Mouse (Mus musculus) bone marrow macrophage, adult 2 months (primary cell): ENCODE measurements at regions not wholly inside any gene's neighbourhood (a gene's known extent, or its start where the extent isn't known, plus 50 kb on each side); places are given as distances from the start of the nearest gene placed in this dataset.

ENCODE experiments used
- CTCF ChIP-seq: IDR thresholded peaks from 2 replicates; pipeline ENCODE4 v1.5.1; 2012; ENCODE audit warnings: low read depth, mild to moderate bottlenecking, low read length, moderate library complexity
- POLR2A ChIP-seq: IDR thresholded peaks from 2 replicates; pipeline ENCODE4 v1.6.1; 2012; ENCODE audit warnings: mild to moderate bottlenecking, low read depth, low read length, borderline replicate concordance

GRCm38 (mm10) chr13:46098621-46099020 lies 133.8 kb upstream of the Atxn1 start:
- TF ChIP-seq POLR2A (no peak), CTCF (no peak)
